Mouse (Mus musculus) liver, adult 2 months (tissue): ENCODE measurements at regions not wholly inside any gene's neighbourhood (a gene's known extent, or its start where the extent isn't known, plus 50 kb on each side); places are given as distances from the start of the nearest gene placed in this dataset.

Source experiments
- DNase-seq: peaks from one replicate; pipeline ENCODE4 v3.0.0-alpha.2; 2011; ENCODE audit warnings: low read depth, low spot score; ENCODE audit errors: extremely low read depth
- H3K27ac ChIP-seq: fragments of 200-500 bp; replicated peaks from 2 replicates; pipeline ENCODE4 v1.5.1; 2012; ENCODE audit warnings: low read depth, mild to moderate bottlenecking, control low read depth, inconsistent platforms, low read length; ENCODE audit not compliant: insufficient read depth
- H3K27me3 ChIP-seq: fragments of 200-500 bp; 2 replicates; pipeline ENCODE4 v1.6.1; 2012; ENCODE audit warnings: mild to moderate bottlenecking, moderate library complexity, low read length, inconsistent platforms; ENCODE audit not compliant: control insufficient read depth, insufficient read depth
- H3K36me3 ChIP-seq: fragments of 200-500 bp; 2 replicates; pipeline ENCODE4 v1.6.1; 2012; ENCODE audit warnings: low read length, inconsistent platforms; ENCODE audit not compliant: control insufficient read depth, insufficient read depth
- H3K4me1 ChIP-seq: fragments of 200-500 bp; 2 replicates; pipeline ENCODE4 v1.6.1; 2011; ENCODE audit warnings: low read length; ENCODE audit not compliant: control insufficient read depth, insufficient read depth
- H3K4me3 ChIP-seq: fragments of 200-500 bp; 2 replicates; pipeline ENCODE4 v1.5.1; 2011; ENCODE audit warnings: low read depth, mild to moderate bottlenecking, control low read depth, low read length, moderate library complexity; ENCODE audit not compliant: insufficient read depth
- H3K79me2 ChIP-seq: fragments of 200-500 bp; 2 replicates; pipeline ENCODE4 v1.6.1; 2012; ENCODE audit warnings: inconsistent platforms, mild to moderate bottlenecking, low read length, moderate library complexity; ENCODE audit not compliant: control insufficient read depth, insufficient read depth
- H3K9ac ChIP-seq: fragments of 200-500 bp; 2 replicates; pipeline ENCODE4 v1.6.1; 2012; ENCODE audit warnings: low read depth, mild to moderate bottlenecking, control low read depth, inconsistent platforms, low read length
- CTCF ChIP-seq: fragments of 200-500 bp; IDR thresholded peaks from 2 replicates; pipeline ENCODE4 v1.5.1; 2011; ENCODE audit warnings: low read depth, low read length, control low read depth
- POLR2A ChIP-seq: fragments of 200-500 bp; IDR thresholded peaks from 2 replicates; pipeline ENCODE4 v1.6.1; 2011; ENCODE audit warnings: low read length, control low read depth; ENCODE audit not compliant: insufficient read depth; ENCODE audit errors: extremely low read depth
- WGBS: fragments of 180-500 bp; shearing (Covaris S2); methylation state at CpG from one replicate; pipeline ENCODE4 v1.1.7; 2018; 5-methylcytosine and 5-hydroxymethylcytosine counted together

DNA sequence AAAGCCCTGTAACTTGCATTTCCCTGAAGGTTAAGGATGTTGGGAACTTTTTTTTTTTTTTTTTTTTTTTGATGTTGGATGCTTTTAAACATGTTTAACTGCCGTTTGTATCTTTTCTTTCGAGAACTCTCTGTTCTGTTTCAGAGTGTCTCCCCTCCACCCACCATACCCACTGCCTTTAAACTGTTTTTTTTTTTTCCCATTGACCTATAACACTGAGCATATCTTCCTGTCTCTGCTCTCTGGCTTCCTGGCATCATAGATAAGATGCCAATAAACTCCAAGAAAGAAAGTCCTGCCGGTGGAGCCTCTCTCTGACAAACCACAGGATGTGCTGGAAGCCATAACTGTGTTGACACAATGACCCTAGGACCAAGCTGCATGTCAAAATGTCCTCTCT is 128.6 kb downstream of the Pdgfra start:
- Histone ChIP-seq H3K4me3 (no peak overlapping the region), H3K9ac (no peak overlapping the region), H3K79me2 (no peaks in the 10 kb centered on the region), H3K27ac (no peak overlapping the region), H3K27me3 (no peaks in the 10 kb centered on the region), H3K4me1 (no peaks in the 10 kb centered on the region), H3K36me3 (no peaks in the 10 kb centered on the region)
- 51% methylated on average over 3 of the region's 3 CpGs for WGBS
- TF ChIP-seq CTCF, result no peak
- no peak for DNase-seq

DNA sequence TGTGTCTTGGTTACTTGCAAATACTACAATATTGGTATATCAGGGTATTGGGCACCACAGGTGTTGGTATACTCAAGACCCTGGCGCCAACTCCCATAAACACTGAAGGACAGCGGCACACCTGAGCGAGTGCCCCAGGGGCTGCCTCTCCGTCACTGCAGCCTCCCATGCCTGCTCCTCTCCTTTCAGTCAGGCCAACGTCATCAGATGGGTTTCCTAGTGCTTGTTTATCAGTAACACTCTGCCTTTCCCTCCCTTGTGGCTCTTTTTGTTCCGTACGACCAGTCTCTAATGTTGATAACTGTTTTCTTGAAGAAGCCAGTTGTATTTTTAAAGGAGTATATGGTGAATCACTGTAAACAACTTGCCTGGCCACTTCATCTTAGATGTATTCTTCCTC is 129.4 kb downstream of the Pdgfra start:
- no peaks in the 10 kb centered on the region for H3K4me1 ChIP-seq

DNA sequence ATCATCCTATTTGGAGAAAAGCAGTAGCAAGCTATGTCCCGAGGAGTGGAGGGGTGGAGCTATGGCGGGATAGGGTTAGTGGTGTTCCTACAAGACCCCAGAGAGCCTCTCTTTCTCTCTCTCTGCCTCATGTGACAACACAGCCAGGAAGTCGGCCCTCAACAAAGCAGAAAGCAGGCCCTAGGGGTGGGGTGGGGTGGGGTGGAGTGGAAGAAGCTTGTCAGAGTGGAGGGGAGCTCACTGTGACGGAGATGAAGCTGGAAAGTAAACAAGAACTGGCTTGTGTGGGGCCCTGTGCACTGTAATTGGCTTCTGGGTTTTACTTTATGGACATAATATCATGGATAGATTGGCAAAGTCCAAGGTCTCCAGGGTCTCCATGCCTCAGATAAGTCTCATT is 130.5 kb downstream of the Pdgfra start:
- Histone ChIP-seq H3K79me2 (no peaks in the 10 kb centered on the region), H3K27me3 (no peaks in the 10 kb centered on the region), H3K36me3 (no peaks in the 10 kb centered on the region), H3K9ac (no peak overlapping the region), H3K27ac (no peak overlapping the region), H3K4me3 (no peak overlapping the region), H3K4me1 (no peaks in the 10 kb centered on the region)
- DNase-seq, result no peak
- 78% methylated on average over 4 of the region's 4 CpGs for WGBS
- no peak for TF ChIP-seq POLR2A
- no peak for TF ChIP-seq CTCF

More for the DNA sequence above, 129.4 kb downstream of the Pdgfra start:
- no peak for TF ChIP-seq POLR2A
- TF ChIP-seq CTCF, result no peak
- H3K27me3 ChIP-seq, result no peaks in the 10 kb centered on the region
- no peak overlapping the region for H3K27ac ChIP-seq
- no peaks in the 10 kb centered on the region for H3K36me3 ChIP-seq
- H3K79me2 ChIP-seq, result no peaks in the 10 kb centered on the region
- H3K4me3 ChIP-seq, result no peak overlapping the region
- no peak overlapping the region for H3K9ac ChIP-seq
- 84% methylated on average over 7 of the region's 7 CpGs for WGBS
- no peak for DNase-seq

DNA sequence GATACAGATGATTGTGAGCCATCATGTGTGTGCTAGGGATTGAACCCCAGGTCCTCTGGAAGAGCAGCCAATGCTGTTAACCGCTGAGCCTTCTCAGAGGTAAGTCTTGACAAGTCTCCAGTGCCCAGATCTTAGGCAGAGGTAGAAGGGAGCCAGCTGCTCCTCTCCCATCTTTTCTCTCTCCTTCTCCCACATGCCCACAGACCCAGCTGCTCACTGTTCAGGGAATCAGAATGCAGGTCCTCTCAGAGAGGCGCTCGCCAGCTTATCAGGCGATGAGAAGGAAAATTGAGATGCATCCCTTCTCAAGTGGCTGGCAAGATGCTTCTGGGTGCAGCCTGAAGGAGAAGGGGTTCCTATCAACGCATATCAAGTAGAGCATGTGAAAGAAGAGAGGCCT is 131.7 kb downstream of the Pdgfra start:
- no peak for DNase-seq
- TF ChIP-seq POLR2A, result no peak
- no peak for TF ChIP-seq CTCF
- Histone ChIP-seq H3K79me2 (no peaks in the 10 kb centered on the region), H3K9ac (no peak overlapping the region), H3K27ac (no peak overlapping the region), H3K36me3 (no peaks in the 10 kb centered on the region), H3K4me1 (no peaks in the 10 kb centered on the region), H3K27me3 (no peaks in the 10 kb centered on the region), H3K4me3 (no peak overlapping the region)
- 75% methylated on average over 5 of the region's 5 CpGs for WGBS

DNA sequence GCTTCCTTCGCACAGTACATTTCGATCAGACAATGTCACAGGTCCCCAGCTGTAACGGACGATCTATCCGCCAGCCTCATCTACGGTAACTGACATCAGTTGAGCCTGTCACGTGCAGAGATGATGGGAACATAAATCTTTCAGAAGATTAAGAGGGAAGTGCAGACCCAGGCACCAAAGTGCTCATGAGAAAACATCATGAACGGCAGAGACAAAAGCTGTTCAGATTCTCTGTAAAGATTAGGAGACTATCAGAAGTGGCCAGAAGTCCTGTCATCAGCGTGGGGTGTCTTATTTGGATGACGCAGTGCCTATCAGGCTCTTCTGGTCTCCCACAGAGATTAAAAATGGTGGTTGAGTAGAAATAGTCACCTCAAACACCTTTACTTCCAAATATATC is 133.9 kb downstream of the Pdgfra start:
- no peak for TF ChIP-seq CTCF
- TF ChIP-seq POLR2A, result no peak
- H3K36me3 ChIP-seq, result no peaks in the 10 kb centered on the region
- DNase-seq, result no peak

DNA sequence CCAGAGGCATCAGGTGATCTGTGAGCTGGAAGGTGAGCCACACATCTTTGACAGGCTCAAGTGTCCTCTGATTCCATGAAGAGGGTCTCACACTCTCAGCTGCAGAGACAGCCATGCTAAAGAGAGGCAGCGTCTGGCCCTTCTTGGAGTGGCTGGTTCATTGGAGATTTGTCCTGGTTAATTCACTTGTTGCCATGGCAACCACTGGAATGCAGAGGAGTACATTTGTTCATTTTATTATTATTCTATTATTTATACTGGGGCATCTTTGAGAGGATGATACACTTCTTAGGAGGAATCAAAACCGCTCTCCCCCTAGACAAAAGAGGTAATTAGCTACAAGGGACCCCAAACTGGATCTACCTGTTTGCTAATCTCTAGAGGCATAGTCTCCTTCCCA is 143.6 kb downstream of the Pdgfra start:
- Histone ChIP-seq H3K9ac (no peak overlapping the region), H3K27ac (no peak overlapping the region), H3K36me3 (no peaks in the 10 kb centered on the region), H3K27me3 (no peaks in the 10 kb centered on the region), H3K4me3 (no peak overlapping the region), H3K79me2 (no peaks in the 10 kb centered on the region), H3K4me1 (no peaks in the 10 kb centered on the region; the same call in 1 of the 2 replicates)
- no peak for DNase-seq
- WGBS, result 88% methylated on average over 2 of the region's 2 CpGs
- no peak for TF ChIP-seq POLR2A
- no peak for TF ChIP-seq CTCF

More for the DNA sequence above, 133.9 kb downstream of the Pdgfra start:
- Histone ChIP-seq H3K27me3 (no peaks in the 10 kb centered on the region), H3K27ac (no peak overlapping the region), H3K4me1 (no peaks in the 10 kb centered on the region), H3K4me3 (no peak overlapping the region), H3K9ac (no peak overlapping the region), H3K79me2 (no peaks in the 10 kb centered on the region)
- WGBS, result 84% methylated on average over 10 of the region's 10 CpGs
